Mouse (Mus musculus) CH12.LX (cell line): Measurements from ENCODE around the gene Pef1.

Experiments used
- CTCF ChIP-seq, 2 experiments: IDR thresholded peaks in 1 of 2; conservative IDR thresholded peaks in 1 of 2; 2 replicates each; pipeline ENCODE4 v1.5.1; 2011 to 2012; ENCODE audit warnings: low read depth in 2 of 2, low read length in 2 of 2, improper control_type of control experiment in 1 of 2, inconsistent platforms in 1 of 2, mild to moderate bottlenecking in 1 of 2, moderate library complexity in 1 of 2
- ELF1 ChIP-seq: IDR thresholded peaks from 2 replicates; pipeline ENCODE4 v1.6.1; 2014; ENCODE audit warnings: low read depth, mild to moderate bottlenecking, inconsistent platforms, low read length, improper control_type of control experiment
- KAT2A ChIP-seq: IDR thresholded peaks from 2 replicates; pipeline ENCODE4 v1.6.1; 2012; ENCODE audit warnings: low read length, improper control_type of control experiment, inconsistent platforms; ENCODE audit not compliant: insufficient replicate concordance
- MAFK ChIP-seq: IDR thresholded peaks from 2 replicates; pipeline ENCODE4 v1.6.1; 2011; ENCODE audit warnings: low read length, improper control_type of control experiment; ENCODE audit not compliant: insufficient replicate concordance
- MAX ChIP-seq: IDR thresholded peaks from 2 replicates; pipeline ENCODE4 v1.6.1; 2011; ENCODE audit warnings: low read length, improper control_type of control experiment
- NELFE ChIP-seq: IDR thresholded peaks from 2 replicates; pipeline ENCODE4 v1.6.1; 2011; ENCODE audit warnings: low read depth, low read length, improper control_type of control experiment
- NRF1 ChIP-seq: IDR thresholded peaks from 2 replicates; pipeline ENCODE4 v1.6.1; 2014; ENCODE audit warnings: low read depth, mild to moderate bottlenecking, inconsistent platforms, low read length, improper control_type of control experiment, moderate library complexity
- PAX5 ChIP-seq: IDR thresholded peaks from 2 replicates; pipeline ENCODE4 v1.6.1; 2012; ENCODE audit warnings: low read length, inconsistent platforms, mixed read lengths
- POLR2A ChIP-seq: IDR thresholded peaks from 2 replicates; pipeline ENCODE4 v1.6.1; 2011; ENCODE audit warnings: low read depth, mild to moderate bottlenecking, improper control_type of control experiment, low read length
- SMC3 ChIP-seq: IDR thresholded peaks from 2 replicates; pipeline ENCODE4 v1.6.1; 2011; ENCODE audit warnings: low read depth, low read length, improper control_type of control experiment
- TCF12 ChIP-seq: IDR thresholded peaks from 2 replicates; pipeline ENCODE4 v1.6.1; 2014; ENCODE audit warnings: low read depth, mild to moderate bottlenecking, inconsistent platforms, low read length, improper control_type of control experiment
- UBTF ChIP-seq: IDR thresholded peaks from 2 replicates; pipeline ENCODE4 v1.6.1; 2012; ENCODE audit warnings: low read depth, mild to moderate bottlenecking, inconsistent platforms, low read length, improper control_type of control experiment, moderate library complexity
- USF1 ChIP-seq: IDR thresholded peaks from 2 replicates; pipeline ENCODE4 v1.6.1; 2014; ENCODE audit warnings: low read depth, mild to moderate bottlenecking, inconsistent platforms, low read length, improper control_type of control experiment
- ZKSCAN1 ChIP-seq: IDR thresholded peaks from 2 replicates; pipeline ENCODE4 v1.6.1; 2012; ENCODE audit warnings: low read depth, inconsistent platforms, low read length, improper control_type of control experiment, borderline replicate concordance

DNA sequence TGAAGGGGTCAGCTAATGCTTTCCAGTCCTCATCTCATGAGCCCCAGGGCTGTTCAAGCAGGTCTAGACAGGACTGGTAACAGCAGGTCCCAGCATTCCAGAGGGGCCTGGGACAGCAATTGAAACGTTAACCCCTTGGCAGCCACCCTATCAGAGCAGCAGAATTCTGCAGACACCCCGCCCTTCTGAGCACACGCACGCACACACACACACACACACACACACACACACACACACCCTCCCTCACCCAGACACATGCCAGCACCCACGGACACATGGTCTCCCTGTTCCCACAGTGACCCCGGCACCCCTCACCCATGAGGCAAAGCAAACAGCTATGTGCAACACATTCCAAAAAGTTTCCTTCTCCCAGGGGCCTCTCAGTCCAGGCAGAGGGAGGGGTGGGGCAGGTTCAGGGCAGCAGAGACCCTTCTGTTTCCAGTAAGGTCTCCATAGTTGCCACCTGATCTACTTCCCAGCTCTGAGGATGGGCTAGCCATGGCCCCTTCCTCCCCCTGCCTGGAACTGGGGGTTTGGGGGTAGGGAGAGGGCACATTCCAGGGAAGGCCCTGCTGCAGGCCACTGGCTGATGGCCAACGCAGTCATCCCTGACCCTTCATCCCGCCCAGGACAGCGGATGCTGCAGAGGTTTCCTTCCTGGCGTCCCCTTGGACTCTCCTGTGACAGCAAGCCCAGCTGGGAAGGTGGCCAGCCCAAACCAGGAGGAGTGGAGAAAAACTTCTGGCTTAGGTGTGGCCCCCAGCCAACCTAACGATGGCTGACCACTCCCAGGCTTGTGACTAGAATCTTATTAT lies 69.8 kb downstream of the Pef1 start:
- TF ChIP-seq NRF1 (no peak), KAT2A (no peak), TCF12 (no peak), ZKSCAN1 (no peak), NELFE (no peak), POLR2A (no peak), ELF1 (no peak), USF1 (no peak), PAX5 (no peak), MAX (no peak), UBTF (no peak), CTCF (conservative IDR thresholded peaks at IDR 0.05 in 1 of 2, IDR thresholded peaks at IDR 0.05 in 1 of 2; ENCODE audit: low read depth in 2 of 2, low read length in 2 of 2) (no peak), SMC3 (no peak), MAFK (no peak)
